Mouse (Mus musculus) lung, adult 2 months (tissue): Measurements from ENCODE around the gene Dab2ip.

Experiments used
- CTCF ChIP-seq: fragments of 200-500 bp; IDR thresholded peaks from 2 replicates; pipeline ENCODE4 v1.5.1; 2011; ENCODE audit warnings: mild to moderate bottlenecking, low read length, control low read depth; ENCODE audit not compliant: insufficient read depth
- POLR2A ChIP-seq: fragments of 200-500 bp; IDR thresholded peaks from 2 replicates; pipeline ENCODE4 v1.6.1; 2011; ENCODE audit warnings: low read depth, mild to moderate bottlenecking, control low read depth, low read length, borderline replicate concordance; ENCODE audit errors: extremely low read depth

DNA sequence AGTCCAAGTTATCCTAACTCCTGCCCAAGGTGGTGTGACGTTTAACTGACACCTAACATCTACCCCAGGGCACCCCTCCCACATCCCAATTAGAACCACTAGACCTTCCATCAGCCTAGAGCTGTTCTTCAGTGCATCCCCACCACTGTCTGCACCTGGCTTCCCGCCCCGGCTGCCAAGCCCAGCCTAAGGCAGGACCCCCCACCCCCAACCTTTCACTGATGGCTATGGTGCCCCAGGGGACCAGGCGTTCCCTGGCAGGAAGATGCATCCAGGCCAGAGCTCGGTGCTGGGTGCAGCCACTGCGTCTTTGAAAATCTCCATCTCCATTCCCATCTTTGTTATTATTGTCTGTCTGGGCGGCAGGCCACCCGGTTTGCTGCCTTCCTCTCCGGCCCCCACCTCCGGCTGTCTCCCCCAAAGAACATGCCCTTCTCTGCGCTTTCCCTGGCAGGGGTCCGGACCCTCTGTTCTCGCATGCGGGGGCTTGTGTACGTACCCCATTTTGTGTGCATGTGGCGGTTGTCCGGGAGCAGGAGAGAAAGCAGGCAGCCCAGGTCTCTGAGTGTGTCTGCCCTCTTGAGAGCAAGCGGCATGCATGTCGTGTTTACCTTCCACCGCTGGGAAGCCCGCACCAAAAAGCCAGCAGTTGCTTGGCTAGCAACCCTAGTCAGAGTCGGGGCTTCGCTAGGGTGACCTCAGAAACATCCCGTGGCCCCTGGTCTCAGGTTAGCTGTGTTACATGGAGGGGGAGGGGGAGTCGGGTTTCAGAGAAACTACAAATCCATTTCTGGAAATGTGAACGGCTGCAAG is 104.9 kb downstream of the Dab2ip start:
- no peak for TF ChIP-seq CTCF
- TF ChIP-seq POLR2A = no peak
